In the genomic region with DNA sequence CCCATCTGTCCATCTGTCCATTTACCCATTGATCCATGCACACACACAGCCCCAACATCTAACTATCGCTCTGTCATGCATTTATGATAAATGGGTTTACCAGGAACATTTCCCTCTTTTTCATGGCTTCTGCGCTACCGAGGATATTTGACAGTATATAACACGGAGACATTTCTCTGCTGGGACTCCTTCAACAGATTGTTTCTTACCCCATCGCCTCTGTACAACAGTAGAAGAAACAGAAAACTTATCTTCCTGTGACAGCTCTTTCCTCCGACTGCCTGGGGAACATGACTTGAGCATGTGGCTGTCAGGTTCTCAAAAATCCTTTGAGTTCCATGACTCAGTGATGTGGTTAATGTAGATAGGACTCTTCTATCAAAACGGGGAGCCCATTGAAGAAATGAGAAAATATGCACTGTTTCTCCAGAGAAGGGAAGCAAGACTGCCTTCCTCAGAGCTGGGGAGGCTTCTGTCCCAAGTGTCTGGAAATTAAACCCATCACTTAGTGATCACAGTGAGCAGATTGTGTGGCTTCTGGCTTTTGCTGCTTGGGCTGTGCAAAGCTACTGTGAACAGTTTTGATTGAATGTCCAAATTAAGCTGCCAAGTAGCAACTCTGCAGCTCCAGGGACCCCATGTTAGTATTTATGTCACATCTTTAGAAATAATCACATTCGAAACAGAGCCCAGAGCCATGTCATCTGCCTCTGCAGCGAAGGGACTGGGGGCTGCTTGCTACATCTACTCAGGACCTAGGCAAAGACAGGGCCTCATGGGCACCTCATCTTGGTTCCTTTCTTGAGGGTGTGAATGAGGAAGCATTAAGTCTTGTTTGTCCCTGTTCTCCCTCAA, we compare ENCODE assay signal across 22 mouse cellular contexts.
DNase-seq lines count a peak whose midpoint lies in the region; ATAC-seq and TF ChIP-seq lines count a peak whose summit lies in the region.
"Had no signal": no experiment of that assay in that cellular context is flagged by ENCODE, and none has a peak within 500 bp of the region (broad histone marks: within the 10 kb centered on the region; RNA-seq: fewer than 3 reads in every experiment).

No protein-coding gene starts in this region.

- H3K4me1 ChIP-seq in hindbrain, embryonic 15.5 days (replicated peaks): peaks cover 9% of the 10 kb centered on the region
- H3K4me1 ChIP-seq in hindbrain, embryonic 12.5 days: peaks cover 5% of the 10 kb centered on the region; the same call in 1 of the 2 replicates
- peaks cover 17% of the 10 kb centered on the region for H3K4me1 ChIP-seq in midbrain, embryonic 13.5 days (replicated peaks)
- peaks cover 6% of the 10 kb centered on the region for H3K4me1 ChIP-seq in midbrain, embryonic 16.5 days (ENCODE audit: control insufficient read depth, insufficient read depth, low read length)
- H3K4me1 ChIP-seq in hindbrain, embryonic 16.5 days (ENCODE audit: control insufficient read depth, insufficient read depth, low read depth, low read length): peaks cover 7% of the 10 kb centered on the region; the same call in 1 of the 2 replicates
- H3K4me1 ChIP-seq in cerebellum, adult 2 months (ENCODE audit: control insufficient read depth, insufficient read depth, low read length): no peaks in the 10 kb centered on the region
- H3K4me1 ChIP-seq: embryonic facial prominence, embryonic 10.5 days; heart, embryonic 10.5 days; limb, embryonic 13.5 days; liver, embryonic 13.5 days; stomach, embryonic 15.5 days had no signal

- no peak overlapping the region for H3K9ac ChIP-seq in hindbrain, embryonic 15.5 days
- no peak overlapping the region for H3K9ac ChIP-seq in hindbrain, embryonic 12.5 days
- H3K9ac ChIP-seq in midbrain, embryonic 13.5 days (replicated peaks): no peak overlapping the region
- no peak overlapping the region for H3K9ac ChIP-seq in midbrain, embryonic 16.5 days (ENCODE audit: low read depth, low read length)
- no peak overlapping the region for H3K9ac ChIP-seq in hindbrain, embryonic 16.5 days (ENCODE audit: low read depth, low read length)
- H3K9ac ChIP-seq: limb, embryonic 13.5 days; liver, embryonic 13.5 days; stomach, embryonic 15.5 days had no signal

- 0 out of 2 replicates have a peak overlapping the region, but pooled peaks have one; percentile 1 for H3K27ac ChIP-seq in hindbrain, embryonic 15.5 days (replicated peaks)
- H3K27ac ChIP-seq in hindbrain, embryonic 12.5 days: no peak overlapping the region
- H3K27ac ChIP-seq in midbrain, embryonic 13.5 days: 0 out of 2 replicates have a peak overlapping the region, but pooled peaks have one; percentile 15
- no peak overlapping the region for H3K27ac ChIP-seq in midbrain, embryonic 16.5 days (ENCODE audit: low read length)
- H3K27ac ChIP-seq in hindbrain, embryonic 16.5 days (ENCODE audit: low read depth, low read length): 0 out of 2 replicates have a peak overlapping the region, but pooled peaks have one; percentile 36
- no peak overlapping the region for H3K27ac ChIP-seq in cerebellum, adult 2 months (ENCODE audit: insufficient read depth, low read length)
- H3K27ac ChIP-seq: embryonic facial prominence, embryonic 10.5 days; gastrocnemius, adult 2 months; heart, embryonic 10.5 days; limb, embryonic 13.5 days; liver, embryonic 13.5 days; stomach, embryonic 15.5 days had no signal

- H3K4me2 ChIP-seq in hindbrain, embryonic 15.5 days: no peak overlapping the region
- H3K4me2 ChIP-seq in hindbrain, embryonic 12.5 days (replicated peaks): no peak overlapping the region
- no peak overlapping the region for H3K4me2 ChIP-seq in midbrain, embryonic 13.5 days (replicated peaks)
- no peak overlapping the region for H3K4me2 ChIP-seq in midbrain, embryonic 16.5 days (ENCODE audit: low read length)
- H3K4me2 ChIP-seq in hindbrain, embryonic 16.5 days (ENCODE audit: low read length): no peak overlapping the region
- H3K4me2 ChIP-seq: limb, embryonic 13.5 days; liver, embryonic 13.5 days; stomach, embryonic 15.5 days had no signal

- TF ChIP-seq POLR2A in cerebellum, adult 2 months (IDR thresholded peaks at IDR 0.05; ENCODE audit: borderline replicate concordance, insufficient read depth, low read length): no peak

- TF ChIP-seq CTCF in cerebellum, adult 2 months (IDR thresholded peaks at IDR 0.05; ENCODE audit: borderline replicate concordance, insufficient read depth, low read depth, low read length): no peak

- H3K9me3 ChIP-seq in hindbrain, embryonic 15.5 days: no peaks in the 10 kb centered on the region
- H3K9me3 ChIP-seq in hindbrain, embryonic 12.5 days (replicated peaks): no peaks in the 10 kb centered on the region
- no peaks in the 10 kb centered on the region for H3K9me3 ChIP-seq in midbrain, embryonic 13.5 days
- H3K9me3 ChIP-seq in midbrain, embryonic 16.5 days (replicated peaks; ENCODE audit: control insufficient read depth, low read length, poor library complexity, severe bottlenecking): no peaks in the 10 kb centered on the region
- no peaks in the 10 kb centered on the region for H3K9me3 ChIP-seq in hindbrain, embryonic 16.5 days (ENCODE audit: control insufficient read depth, low read length)
- H3K9me3 ChIP-seq: embryonic facial prominence, embryonic 10.5 days; heart, embryonic 10.5 days; limb, embryonic 13.5 days; liver, embryonic 13.5 days; stomach, embryonic 15.5 days had no signal

- H3K36me3 ChIP-seq in hindbrain, embryonic 15.5 days: no peaks in the 10 kb centered on the region
- H3K36me3 ChIP-seq in hindbrain, embryonic 12.5 days: no peaks in the 10 kb centered on the region
- H3K36me3 ChIP-seq in midbrain, embryonic 13.5 days: no peaks in the 10 kb centered on the region
- no peaks in the 10 kb centered on the region for H3K36me3 ChIP-seq in midbrain, embryonic 16.5 days (ENCODE audit: control insufficient read depth, insufficient read depth, low read length)
- H3K36me3 ChIP-seq in hindbrain, embryonic 16.5 days (ENCODE audit: control insufficient read depth, insufficient read depth, low read length): no peaks in the 10 kb centered on the region
- H3K36me3 ChIP-seq: embryonic facial prominence, embryonic 10.5 days; heart, embryonic 10.5 days; limb, embryonic 13.5 days; liver, embryonic 13.5 days; stomach, embryonic 15.5 days had no signal

- intact Hi-C loops in heart, postnatal 14 days (cut with DNase I): no loop called here

- H3K4me3 ChIP-seq in hindbrain, embryonic 15.5 days: no peak overlapping the region
- no peak overlapping the region for H3K4me3 ChIP-seq in hindbrain, embryonic 12.5 days
- H3K4me3 ChIP-seq in midbrain, embryonic 13.5 days (replicated peaks): no peak overlapping the region
- H3K4me3 ChIP-seq in midbrain, embryonic 16.5 days (ENCODE audit: low read depth, low read length): no peak overlapping the region
- H3K4me3 ChIP-seq in hindbrain, embryonic 16.5 days (ENCODE audit: low read length): no peak overlapping the region
- H3K4me3 ChIP-seq in cerebellum, adult 2 months (replicated peaks; ENCODE audit: insufficient read depth, low read depth, low read length): no peak overlapping the region
- H3K4me3 ChIP-seq: embryonic facial prominence, embryonic 10.5 days; gastrocnemius, adult 2 months; heart, embryonic 10.5 days; limb, embryonic 13.5 days; liver, embryonic 13.5 days; myocyte; stomach, embryonic 15.5 days had no signal

- H3K27me3 ChIP-seq in hindbrain, embryonic 15.5 days: no peaks in the 10 kb centered on the region
- no peaks in the 10 kb centered on the region for H3K27me3 ChIP-seq in hindbrain, embryonic 12.5 days
- no peaks in the 10 kb centered on the region for H3K27me3 ChIP-seq in midbrain, embryonic 13.5 days
- H3K27me3 ChIP-seq in midbrain, embryonic 16.5 days (ENCODE audit: control insufficient read depth, insufficient read depth, low read depth, low read length): no peaks in the 10 kb centered on the region
- no peaks in the 10 kb centered on the region for H3K27me3 ChIP-seq in hindbrain, embryonic 16.5 days (replicated peaks; ENCODE audit: control insufficient read depth, insufficient read depth, low read length)
- no peaks in the 10 kb centered on the region for H3K27me3 ChIP-seq in cerebellum, adult 2 months (ENCODE audit: control insufficient read depth, insufficient read depth, low read length)
- H3K27me3 ChIP-seq: limb, embryonic 13.5 days; liver, embryonic 13.5 days; stomach, embryonic 15.5 days had no signal

- WGBS in hindbrain, embryonic 15.5 days: 68% methylated on average over 9 of the region's 9 CpGs
- WGBS in hindbrain, embryonic 12.5 days: 82% methylated on average over 9 of the region's 9 CpGs
- WGBS in midbrain, embryonic 13.5 days: 86% methylated on average over 9 of the region's 9 CpGs
- WGBS in midbrain, embryonic 16.5 days: 80% methylated on average over 9 of the region's 9 CpGs
- 70% methylated on average over 9 of the region's 9 CpGs for WGBS in hindbrain, embryonic 16.5 days
- WGBS in cerebellum, adult 2 months: 79% methylated on average over 9 of the region's 9 CpGs

- peak; percentile 65; the same call in 1 of the 2 replicates for ATAC-seq in hindbrain, embryonic 15.5 days (ENCODE audit: low FRiP score, low read depth)
- ATAC-seq in hindbrain, embryonic 12.5 days (ENCODE audit: low FRiP score): no peak
- ATAC-seq in midbrain, embryonic 13.5 days: no peak
- no peak for ATAC-seq in midbrain, embryonic 16.5 days
- ATAC-seq in hindbrain, embryonic 16.5 days: peak; percentile 64; the same call in 1 of the 2 replicates
- ATAC-seq: inflammation-experienced regulatory T-cells, adult 6 months; lung, postnatal 0 days had no signal

- no peak for DNase-seq in cerebellum, adult 2 months
- DNase-seq in heart, postnatal 14 days: no peak
- DNase-seq: cerebellum, adult 8-10 months; gastrocnemius, adult 2 months; heart, postnatal 10 days; kidney, adult 9 months; kidney, postnatal 25 days; liver, embryonic 13.5 days; retina, postnatal 1 day; thymus, adult 2 months had no signal

Comparison
In these comparisons a context has a peak if more than half of its experiments do, and no peak if none do; other contexts are left out.
1. ATAC-seq: peak in hindbrain, embryonic 15.5 days (single experiment) and hindbrain, embryonic 16.5 days (single experiment); none in hindbrain, embryonic 12.5 days (single experiment), midbrain, embryonic 13.5 days (single experiment) and midbrain, embryonic 16.5 days (single experiment).
2. H3K27ac ChIP-seq: peak in hindbrain, embryonic 15.5 days (single experiment), midbrain, embryonic 13.5 days (single experiment) and hindbrain, embryonic 16.5 days (single experiment); none in hindbrain, embryonic 12.5 days (single experiment), midbrain, embryonic 16.5 days (single experiment) and cerebellum, adult 2 months (single experiment).